Mouse (Mus musculus): Measurements from ENCODE around the gene Tmco1.

GRCm38 (mm10) chr1:167360268-167360667 is 52.1 kb downstream of the Tmco1 start:
- TF ChIP-seq CHD2 (IDR thresholded peaks at IDR 0.05; ENCODE audit: low read depth, low read length) (no peak), ZNF384 (IDR thresholded peaks at IDR 0.05; ENCODE audit: low read depth, low read length) (no peak), MAFK (IDR thresholded peaks at IDR 0.05; ENCODE audit: insufficient read depth, low read depth, low read length) (no peak), HCFC1 (IDR thresholded peaks at IDR 0.05; ENCODE audit: borderline replicate concordance, insufficient read depth, low read length) (no peak)
